20 mouse cellular contexts compared by ENCODE assay signal in the genomic region with DNA sequence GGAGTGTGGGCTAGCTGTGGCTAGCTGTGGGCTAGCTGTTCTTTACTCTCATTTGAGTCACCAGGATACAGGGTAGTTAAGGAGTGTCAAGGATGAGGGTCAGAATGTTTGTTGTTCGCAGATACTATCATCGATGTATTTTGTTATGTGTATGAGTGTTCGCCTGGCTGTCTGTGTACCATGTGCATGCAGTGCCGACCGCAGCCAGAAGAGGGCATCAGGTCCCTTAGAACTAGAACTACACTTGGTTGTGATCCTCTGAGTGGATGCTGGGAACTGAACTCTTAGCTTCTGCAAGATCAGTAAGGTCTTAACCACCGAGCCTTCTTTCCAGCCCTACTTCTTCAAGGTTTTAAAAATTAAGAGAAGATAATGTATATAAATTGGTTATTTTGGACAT. TPM values are rescaled to one million over a fixed set of nuclear protein-coding genes. Genes with fewer than 3 reads are reported as not detected.
DNase-seq lines count a peak whose midpoint lies in the region; ATAC-seq and TF ChIP-seq lines count a peak whose summit lies in the region.
"Had no signal": no experiment of that assay in that cellular context is flagged by ENCODE, and none has a peak within 500 bp of the region (broad histone marks: within the 10 kb centered on the region; RNA-seq: fewer than 3 reads in every experiment).

No protein-coding gene starts in this region.

- 96% methylated on average over 6 of the region's 6 CpGs for WGBS in liver, adult 2 months
- 94% methylated on average over 6 of the region's 6 CpGs for WGBS in liver, embryonic 11.5 days
- 97% methylated on average over 6 of the region's 6 CpGs for WGBS in stomach, postnatal 0 days

- H3K27me3 ChIP-seq in liver, adult 2 months (ENCODE audit: control insufficient read depth, insufficient read depth, low read length), result no peaks in the 10 kb centered on the region
- H3K27me3 ChIP-seq in liver, embryonic 11.5 days (replicated peaks; ENCODE audit: control insufficient read depth, insufficient read depth, low read length), result no peaks in the 10 kb centered on the region
- H3K27me3 ChIP-seq in testis, adult 2 months (ENCODE audit: control insufficient read depth, insufficient read depth, low read length), result no peaks in the 10 kb centered on the region
- H3K27me3 ChIP-seq in stomach, postnatal 0 days (ENCODE audit: control insufficient read depth, insufficient read depth, low read length), result no peaks in the 10 kb centered on the region
- H3K27me3 ChIP-seq: limb, embryonic 13.5 days; lung, embryonic 15.5 days; midbrain, embryonic 13.5 days had no signal

- H3K36me3 ChIP-seq in liver, adult 2 months (ENCODE audit: control insufficient read depth, insufficient read depth, low read length), result no peaks in the 10 kb centered on the region
- no peaks in the 10 kb centered on the region for H3K36me3 ChIP-seq in liver, embryonic 11.5 days (ENCODE audit: control insufficient read depth, insufficient read depth, low read length)
- H3K36me3 ChIP-seq in testis, adult 2 months (ENCODE audit: control insufficient read depth, insufficient read depth, low read length), result no peaks in the 10 kb centered on the region
- H3K36me3 ChIP-seq in stomach, postnatal 0 days (ENCODE audit: control insufficient read depth, insufficient read depth, low read length), result no peaks in the 10 kb centered on the region
- H3K36me3 ChIP-seq: embryonic facial prominence, embryonic 10.5 days; hindbrain, embryonic 10.5 days; limb, embryonic 13.5 days; lung, embryonic 15.5 days; midbrain, embryonic 13.5 days had no signal

- H3K27ac ChIP-seq in gastrocnemius, adult 2 months, result no peak overlapping the region
- H3K27ac ChIP-seq in liver, adult 2 months (replicated peaks; ENCODE audit: insufficient read depth, low read depth, low read length), result no peak overlapping the region
- H3K27ac ChIP-seq in liver, embryonic 11.5 days (ENCODE audit: low read depth, low read length), result no peak overlapping the region
- H3K27ac ChIP-seq in testis, adult 2 months (ENCODE audit: control insufficient read depth, insufficient read depth, low read depth, low read length), result no peak overlapping the region
- H3K27ac ChIP-seq in stomach, postnatal 0 days (replicated peaks), result no peak overlapping the region
- H3K27ac ChIP-seq: embryonic facial prominence, embryonic 10.5 days; hindbrain, embryonic 10.5 days; limb, embryonic 13.5 days; lung, embryonic 15.5 days; midbrain, embryonic 13.5 days had no signal

- H3K4me2 ChIP-seq in liver, embryonic 11.5 days, result no peak overlapping the region
- H3K4me2 ChIP-seq in stomach, postnatal 0 days (replicated peaks; ENCODE audit: low read depth), result no peak overlapping the region
- H3K4me2 ChIP-seq: limb, embryonic 13.5 days; lung, embryonic 15.5 days; midbrain, embryonic 13.5 days had no signal

- TF ChIP-seq EP300 in stomach, postnatal 0 days (optimal IDR thresholded peaks at IDR 0.05), result no peak

- no peak for ATAC-seq in liver, embryonic 11.5 days (replicated peaks; ENCODE audit: low FRiP score)
- no peak for ATAC-seq in stomach, postnatal 0 days (ENCODE audit: low FRiP score, low TSS enrichment)
- no peak for ATAC-seq in activated CD4-positive, CD25-positive, alpha-beta regulatory T cell, adult 4 months
- ATAC-seq: midbrain, embryonic 13.5 days had no signal

- H3K9me3 ChIP-seq in liver, embryonic 11.5 days (ENCODE audit: control insufficient read depth, low read length), result no peaks in the 10 kb centered on the region; the same call in 1 of the 2 replicates
- H3K9me3 ChIP-seq in stomach, postnatal 0 days (ENCODE audit: control insufficient read depth, low read length), result no peaks in the 10 kb centered on the region
- H3K9me3 ChIP-seq: limb, embryonic 13.5 days; lung, embryonic 15.5 days; midbrain, embryonic 13.5 days had no signal

- TF ChIP-seq POLR2A in liver, adult 2 months (IDR thresholded peaks at IDR 0.05; ENCODE audit: extremely low read depth, insufficient read depth, low read length), result no peak
- no peak for TF ChIP-seq POLR2A in testis, adult 2 months (IDR thresholded peaks at IDR 0.05; ENCODE audit: control insufficient read depth, low read depth, low read length)

- no peak overlapping the region for H3K4me3 ChIP-seq in gastrocnemius, adult 2 months
- H3K4me3 ChIP-seq in liver, adult 2 months (ENCODE audit: insufficient read depth, low read depth, low read length), result no peak overlapping the region
- no peak overlapping the region for H3K4me3 ChIP-seq in liver, embryonic 11.5 days (ENCODE audit: low read depth, low read length)
- H3K4me3 ChIP-seq in testis, adult 2 months (ENCODE audit: control insufficient read depth, low read depth, low read length), result no peak overlapping the region
- H3K4me3 ChIP-seq in stomach, postnatal 0 days (ENCODE audit: low read depth, low read length), result no peak overlapping the region
- H3K4me3 ChIP-seq: embryonic facial prominence, embryonic 10.5 days; hindbrain, embryonic 10.5 days; limb, embryonic 13.5 days; lung, embryonic 15.5 days; midbrain, embryonic 13.5 days; myocyte had no signal

- peak; percentile 26; the same call in 1 of the 2 replicates for TF ChIP-seq CTCF in gastrocnemius, adult 2 months (IDR thresholded peaks at IDR 0.05)
- peak; percentile 20; the same call in 1 of the 2 replicates for TF ChIP-seq CTCF in liver, adult 2 months (IDR thresholded peaks at IDR 0.05; ENCODE audit: low read depth, low read length)
- peak; percentile 68; the same call in 1 of the 2 replicates for TF ChIP-seq CTCF in testis, adult 2 months (IDR thresholded peaks at IDR 0.05; ENCODE audit: control insufficient read depth, insufficient read depth, insufficient replicate concordance, low read depth, low read length)
- TF ChIP-seq CTCF in stomach, postnatal 0 days (IDR thresholded peaks at IDR 0.05; ENCODE audit: low read depth), result peak; percentile 37

- H3K79me2 ChIP-seq in liver, adult 2 months (ENCODE audit: control insufficient read depth, insufficient read depth, low read length), result no peaks in the 10 kb centered on the region

- H3K9ac ChIP-seq in liver, adult 2 months (ENCODE audit: low read depth, low read length), result no peak overlapping the region
- no peak overlapping the region for H3K9ac ChIP-seq in liver, embryonic 11.5 days (ENCODE audit: low read depth, low read length)
- no peak overlapping the region for H3K9ac ChIP-seq in stomach, postnatal 0 days (ENCODE audit: low read length)
- H3K9ac ChIP-seq: limb, embryonic 13.5 days; lung, embryonic 15.5 days; midbrain, embryonic 13.5 days had no signal

- no peak for DNase-seq in gastrocnemius, adult 2 months
- DNase-seq in gastrocnemius, postnatal 4 days (ENCODE audit: low spot score in 2 of 2), result no peak
- DNase-seq in liver, adult 2 months (ENCODE audit: extremely low read depth, low read depth, low spot score), result no peak
- no peak for DNase-seq in liver, embryonic 11.5 days (ENCODE audit: low spot score)
- no peak for DNase-seq in testis, postnatal 14 days (ENCODE audit: low spot score)
- DNase-seq in stomach, postnatal 0 days (ENCODE audit: low spot score), result no peak
- DNase-seq: cerebellum, adult 9-10 months; gastrocnemius, postnatal 10 days; kidney, adult 9 months; thymus, adult 2 months had no signal

- no peaks in the 10 kb centered on the region for H3K4me1 ChIP-seq in liver, adult 2 months (ENCODE audit: control insufficient read depth, insufficient read depth, low read length)
- H3K4me1 ChIP-seq in liver, embryonic 11.5 days (replicated peaks; ENCODE audit: control insufficient read depth, insufficient read depth, low read length), result no peaks in the 10 kb centered on the region
- no peaks in the 10 kb centered on the region for H3K4me1 ChIP-seq in testis, adult 2 months (ENCODE audit: control insufficient read depth, insufficient read depth, low read length)
- no peaks in the 10 kb centered on the region for H3K4me1 ChIP-seq in stomach, postnatal 0 days (replicated peaks; ENCODE audit: control insufficient read depth, insufficient read depth)
- H3K4me1 ChIP-seq: lung, embryonic 15.5 days had no signal

- intact Hi-C loops in gastrocnemius, adult 2 months (cut with DNase I), result no loop called here

RNA-seq across cellular contexts. Expression of gene Smoc2, which starts 24.4 kb away (rescaled TPM):
- 10 to 100 TPM; 40.6 to 65.5 TPM for total RNA-seq in gastrocnemius, adult 2 months (2021)
- 100 to 1,000 TPM; 110 to 127 TPM for total RNA-seq in gastrocnemius, postnatal 4 days (2021)
- 3.9 and 4.0 TPM in 2 replicates for total RNA-seq in liver, adult 2 months (2014; rRNA removed)
- 2.8 and 3.6 TPM in 2 replicates for polyA plus RNA-seq in liver, adult 2 months (2012; rRNA removed)
- 11.8 and 12.8 TPM in 2 replicates for polyA plus RNA-seq in liver, embryonic 11.5 days (2014; fragmentation: Nextera tagmentation; extraction: Ambion mirVana)
- 23.7 and 24.6 TPM in 2 replicates for polyA plus RNA-seq in testis, adult 2 months (2012; rRNA removed)
- polyA plus RNA-seq in stomach, postnatal 0 days (2015; fragmentation: Nextera tagmentation; extraction: Ambion mirVana), result 58.6 and 59.2 TPM in 2 replicates
- not detected for polyA plus RNA-seq in activated CD4-positive, CD25-positive, alpha-beta regulatory T cell, adult 4 months (2017; shearing (Covaris generic))
- total RNA-seq: common myeloid progenitor, adult 5-6 weeks; megakaryocyte, adult 5-6 weeks had no signal
